Mouse (Mus musculus): ENCODE measurements around the gene Sult2a1.
"Not testable (repeated sequence)": the region's sequence is repeated elsewhere in the genome, so short reads cannot be mapped to it uniquely, and the experiment has no call there.

Sult2a1 gene

GRCm38 (mm10) chr7:13837309-13837708 lies at the start of gene Sult2a1:
Gene Sult2a1, minus strand, starts transcription at chr7:13837409.
- DNase-seq (ENCODE audit: low read depth, low spot score): not testable (repeated sequence)

DNA sequence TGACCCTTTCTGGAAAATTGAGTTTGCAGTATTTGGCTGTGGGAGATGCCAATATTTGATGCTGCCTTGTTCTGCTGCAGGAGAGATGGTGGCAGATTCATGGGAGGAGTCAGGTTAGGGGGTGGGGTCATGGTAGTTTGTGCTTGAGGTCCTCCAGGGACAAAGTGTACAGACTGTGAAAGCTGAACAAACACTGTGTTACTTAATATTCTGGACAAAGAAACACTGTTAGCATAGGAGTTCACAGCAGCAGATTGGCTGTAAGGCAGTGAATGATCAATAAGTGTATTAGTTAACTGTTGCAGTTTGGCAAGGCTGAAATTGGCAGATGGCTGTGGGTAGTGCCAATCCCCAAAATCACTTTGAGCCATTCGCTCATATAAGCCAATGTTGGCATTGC lies 23.3 kb downstream of the Sult2a1 start:
- DNase-seq (ENCODE audit: low read depth, low spot score): no peak
